Mouse (Mus musculus): Measurements from ENCODE around the gene Etv3.
"Not testable (repeated sequence)": the region's sequence is repeated elsewhere in the genome, so short reads cannot be mapped to it uniquely, and the experiment has no call there.

Gene Etv3

DNA sequence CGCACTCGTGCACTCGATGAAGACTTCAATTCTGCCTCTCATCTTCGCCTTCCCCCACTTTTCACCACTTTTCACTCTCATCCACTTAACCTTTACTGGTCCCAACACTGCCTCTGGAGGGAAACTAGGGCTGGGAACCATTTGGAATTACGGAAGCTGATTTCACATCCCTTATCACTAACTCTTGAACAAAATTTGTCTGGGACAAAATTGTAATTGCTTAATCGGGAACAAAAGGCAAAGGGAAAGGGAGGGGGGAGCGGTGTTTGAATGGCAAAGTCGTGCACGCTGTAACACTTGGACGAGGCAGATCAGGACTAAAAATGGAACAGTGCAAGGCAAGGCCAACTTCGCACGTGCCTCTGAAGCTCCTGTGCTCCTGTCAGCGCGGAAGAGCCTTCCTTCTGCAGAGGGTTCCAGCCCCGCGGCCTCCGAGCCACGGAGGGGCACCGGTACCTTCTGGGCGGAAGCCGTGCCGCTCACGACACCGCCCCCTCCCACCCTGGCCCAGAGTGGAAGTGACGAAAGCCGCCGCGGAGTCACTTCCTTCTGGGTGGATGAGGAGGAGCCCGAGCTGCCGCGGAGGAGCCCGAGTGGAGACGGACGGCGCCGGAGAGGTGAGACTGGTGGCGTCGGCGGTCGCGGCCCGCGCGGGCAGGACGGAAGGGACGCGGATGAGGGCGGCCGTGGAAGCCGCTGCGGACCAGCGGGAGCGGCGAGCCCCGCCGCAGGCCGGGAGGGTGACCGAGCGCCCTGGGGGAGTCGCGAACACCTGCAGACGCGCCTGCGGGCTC, at the start of gene Etv3:
TSS of gene Etv3 (plus strand) at position 365 of the 794 bp plus-strand sequence.
- peak; percentile 70 for DNase-seq (ENCODE audit: low read depth)

DNA sequence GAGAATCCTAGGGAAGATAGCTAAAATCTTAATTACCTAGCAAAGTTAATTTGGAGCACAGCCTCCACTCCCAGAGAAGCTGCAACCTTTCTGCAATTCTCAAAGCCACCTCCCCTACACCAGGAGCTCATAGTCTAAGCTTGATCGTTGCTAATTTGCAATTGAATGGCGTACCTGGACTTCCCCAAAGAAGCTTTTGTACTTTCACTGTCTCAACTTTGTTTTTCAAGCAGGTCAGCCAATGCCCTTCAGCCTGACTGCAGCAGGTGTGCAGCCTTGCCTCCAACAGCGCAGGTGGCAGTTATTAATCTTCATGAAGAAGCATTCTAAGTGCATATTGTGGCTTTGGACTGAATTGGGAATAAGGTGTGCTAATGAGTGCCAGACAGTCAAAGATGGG, 47.3 kb upstream of the Etv3 start:
- not testable (repeated sequence) for DNase-seq (ENCODE audit: low read depth)

DNA sequence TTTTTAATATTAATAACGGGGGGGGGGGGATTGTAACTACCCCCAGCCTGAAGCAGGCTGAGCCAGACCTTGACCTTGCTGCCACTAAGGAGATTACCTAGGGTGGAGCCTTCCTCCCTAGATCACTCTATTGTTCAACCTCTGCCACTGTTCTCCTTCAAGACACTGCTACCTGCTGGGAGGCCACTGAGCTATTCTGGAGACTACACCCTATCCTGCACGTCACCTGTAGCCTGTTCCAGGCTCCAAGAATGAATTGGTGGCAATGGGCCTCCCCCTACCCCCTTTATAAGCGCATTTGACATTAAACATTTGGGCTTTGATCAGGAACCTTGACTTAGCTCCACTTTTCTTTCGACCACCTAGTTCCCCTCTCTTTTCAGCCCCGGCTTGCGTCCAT, 46.6 kb upstream of the Etv3 start:
- not testable (repeated sequence) for DNase-seq (ENCODE audit: low read depth)

DNA sequence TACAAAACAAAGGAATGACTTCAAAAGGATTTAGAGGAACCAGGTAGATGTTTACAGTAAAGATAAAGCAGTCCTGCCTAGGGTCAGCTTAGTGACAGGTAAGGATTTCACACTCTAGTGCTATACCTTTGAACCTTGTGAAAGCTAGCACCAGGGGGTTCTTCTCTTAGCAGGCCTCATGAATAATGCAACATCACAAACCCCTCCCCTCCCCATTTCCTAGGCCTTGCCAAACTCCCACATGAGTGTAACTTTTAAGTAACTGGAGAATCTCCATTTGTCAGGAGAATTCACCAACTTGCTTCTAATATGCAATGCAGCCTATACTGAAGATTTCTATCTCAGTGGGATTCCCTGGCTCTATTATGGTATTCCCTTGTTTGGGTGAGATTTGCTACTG, 46.0 kb upstream of the Etv3 start:
- DNase-seq (ENCODE audit: low read depth): not testable (repeated sequence)

DNA sequence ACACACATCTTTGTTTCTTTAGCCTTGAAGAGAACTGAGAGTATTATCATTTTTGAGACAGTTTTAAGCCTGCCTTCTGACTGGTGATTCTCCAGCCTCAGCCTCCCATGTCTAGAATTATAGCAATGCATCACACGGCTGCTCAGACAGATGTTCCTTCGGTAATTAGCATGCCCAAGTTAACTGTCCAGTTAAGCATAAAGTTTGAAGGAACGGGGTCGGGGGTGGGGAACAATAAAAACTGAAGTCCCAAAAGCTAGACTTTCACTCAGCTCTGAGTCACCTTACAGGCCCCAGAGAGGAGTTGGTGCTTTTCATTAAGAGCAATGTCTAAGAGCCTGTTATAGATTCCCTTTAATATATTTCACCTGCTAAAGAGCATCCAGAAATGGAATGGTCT, 37.8 kb upstream of the Etv3 start:
- DNase-seq (ENCODE audit: low read depth): no peak

DNA sequence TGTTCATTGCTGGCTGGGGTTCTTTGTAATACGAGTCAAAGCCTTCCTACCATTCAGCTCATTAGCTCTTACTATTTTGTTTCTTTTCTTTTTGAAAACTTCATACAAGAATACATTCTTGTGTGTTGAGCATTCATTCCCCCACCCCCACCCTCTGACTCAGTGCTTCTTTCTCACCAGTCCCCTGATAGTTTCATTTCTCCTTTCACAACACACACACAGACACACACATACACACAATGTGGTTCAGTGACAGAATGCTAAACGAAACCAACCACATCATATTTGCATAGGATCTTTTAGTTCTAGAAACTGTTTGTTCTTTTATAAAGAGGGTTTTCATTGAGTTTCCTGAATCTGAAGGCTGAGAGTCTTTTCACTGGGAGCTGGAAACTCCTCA, 37.3 kb upstream of the Etv3 start:
- no peak for DNase-seq (ENCODE audit: low read depth)

DNA sequence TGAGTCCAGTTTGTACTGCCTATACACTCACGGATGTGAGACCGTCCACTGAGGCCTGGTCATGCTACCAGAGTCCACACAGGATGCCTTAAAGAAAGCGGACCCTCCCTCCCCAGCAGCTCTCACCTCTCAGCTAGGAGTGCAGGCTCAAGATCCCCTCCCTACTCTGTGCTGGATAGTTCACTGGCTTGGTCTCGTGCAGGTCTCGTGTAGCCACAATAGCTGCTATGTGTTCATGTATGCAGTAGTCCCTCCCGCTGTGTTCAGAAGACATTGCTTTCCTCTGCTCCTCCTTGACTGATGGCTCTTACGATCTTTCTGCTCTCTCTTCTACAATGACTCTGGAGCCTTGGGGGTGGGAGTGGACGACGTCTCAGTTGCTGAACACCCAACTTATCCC, 26.9 kb upstream of the Etv3 start:
- no peak for DNase-seq (ENCODE audit: low read depth)

DNA sequence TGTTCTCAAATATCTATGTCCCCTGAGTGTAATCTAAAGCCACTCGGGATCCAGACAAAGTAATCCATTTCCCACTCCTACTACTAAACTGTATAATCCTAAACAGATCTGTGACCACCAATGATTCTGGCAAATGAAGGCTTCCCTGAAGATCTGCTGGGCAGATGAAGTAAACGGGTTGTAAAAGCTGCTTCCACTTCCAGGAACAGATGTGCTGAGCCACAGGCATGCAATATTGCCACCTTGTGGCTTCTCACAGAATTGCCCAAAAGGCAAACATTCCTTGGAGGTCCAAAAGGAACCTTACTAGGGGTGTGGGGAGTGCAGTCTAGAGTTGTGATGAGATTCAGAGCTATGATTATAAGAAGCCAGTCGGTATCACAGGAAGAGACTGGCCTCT, 26.1 kb upstream of the Etv3 start:
- peak; percentile 41 for DNase-seq (ENCODE audit: low read depth)

DNA sequence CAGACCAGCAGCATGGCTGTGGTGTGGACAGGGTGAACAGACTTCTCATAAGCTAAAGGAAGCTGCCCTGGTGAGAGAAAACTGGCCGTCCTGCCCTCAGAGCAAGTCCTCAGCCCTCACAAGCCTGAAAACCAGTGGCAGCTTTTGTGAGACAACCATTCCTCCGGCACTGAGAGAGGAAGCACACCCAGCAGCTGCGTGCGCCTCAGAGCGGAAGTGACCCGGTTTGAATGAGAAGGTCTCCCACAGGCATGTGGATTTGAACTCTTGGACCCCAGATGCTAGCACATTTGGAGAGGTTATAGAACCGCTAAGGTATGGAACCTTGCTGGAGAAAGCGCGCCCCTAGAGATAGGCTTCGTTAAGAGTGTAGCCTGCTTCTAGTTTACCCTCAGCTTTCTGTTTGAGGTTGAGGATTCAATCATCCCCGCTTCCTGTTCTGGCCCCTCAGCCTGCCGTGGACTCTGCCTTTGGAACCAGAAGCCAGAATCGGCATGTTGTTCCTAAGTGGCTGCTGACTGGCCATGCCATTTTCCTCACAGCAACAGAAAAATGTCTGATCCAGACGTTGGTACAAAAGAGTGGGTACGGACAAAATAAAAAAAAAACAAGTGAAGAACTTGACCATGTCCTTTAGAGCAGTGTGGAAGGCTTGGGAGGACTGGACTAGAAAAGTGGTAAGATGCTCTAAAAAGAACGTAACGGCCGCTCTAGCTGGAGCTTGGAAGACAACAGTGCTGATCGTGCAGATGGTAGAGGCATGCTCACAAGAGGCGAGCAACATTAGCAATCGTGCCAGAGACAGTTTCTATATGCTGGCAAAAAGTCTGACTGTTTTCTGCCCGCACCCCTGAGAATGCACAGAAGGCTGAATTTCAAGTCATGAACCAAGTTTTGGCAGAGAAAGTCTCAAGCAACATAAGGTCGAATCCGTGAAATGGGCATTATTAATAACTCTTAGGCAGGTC, 24.8 kb upstream of the Etv3 start:
- no peak for DNase-seq (ENCODE audit: low read depth)

DNA sequence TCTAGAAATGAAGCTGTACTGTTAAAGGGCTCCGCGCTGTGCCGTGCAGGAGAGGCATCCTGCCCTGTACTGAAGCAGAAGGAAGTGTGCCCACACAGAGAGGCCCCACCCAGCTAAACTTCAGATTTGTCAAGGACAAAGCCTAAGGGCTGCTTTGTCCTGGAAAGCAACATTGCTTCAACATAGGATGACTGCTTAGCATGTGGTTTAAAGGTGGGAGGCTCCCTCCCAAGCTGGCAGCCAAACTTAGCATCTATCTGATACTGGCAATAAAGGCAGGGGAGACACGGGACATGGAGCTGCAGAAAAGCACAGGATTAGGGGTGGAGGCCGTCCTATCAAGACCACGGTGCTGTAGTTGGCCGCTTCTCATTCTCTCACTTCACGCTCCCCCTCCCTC, 24.1 kb upstream of the Etv3 start:
- DNase-seq (ENCODE audit: low read depth): no peak

DNA sequence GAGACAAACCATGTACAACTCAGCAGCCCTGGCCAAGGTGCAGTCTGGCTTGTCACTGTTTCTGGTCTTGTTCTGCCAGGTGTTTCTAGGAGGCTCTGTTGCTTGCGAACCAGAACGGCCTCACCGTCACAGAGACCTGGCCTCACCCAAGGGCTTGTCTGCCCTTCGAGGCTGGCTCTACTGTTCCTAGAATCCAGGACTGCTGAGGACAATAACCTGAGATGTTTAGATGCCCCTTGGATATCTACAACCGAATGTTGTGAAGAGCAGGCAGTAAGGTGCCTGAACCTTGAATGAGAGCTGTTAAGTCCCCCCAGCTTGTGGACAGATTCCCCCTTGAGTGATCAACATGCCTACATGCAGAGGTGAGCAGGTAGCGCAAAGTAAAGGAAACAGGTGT, 22.4 kb upstream of the Etv3 start:
- DNase-seq (ENCODE audit: low read depth): no peak

DNA sequence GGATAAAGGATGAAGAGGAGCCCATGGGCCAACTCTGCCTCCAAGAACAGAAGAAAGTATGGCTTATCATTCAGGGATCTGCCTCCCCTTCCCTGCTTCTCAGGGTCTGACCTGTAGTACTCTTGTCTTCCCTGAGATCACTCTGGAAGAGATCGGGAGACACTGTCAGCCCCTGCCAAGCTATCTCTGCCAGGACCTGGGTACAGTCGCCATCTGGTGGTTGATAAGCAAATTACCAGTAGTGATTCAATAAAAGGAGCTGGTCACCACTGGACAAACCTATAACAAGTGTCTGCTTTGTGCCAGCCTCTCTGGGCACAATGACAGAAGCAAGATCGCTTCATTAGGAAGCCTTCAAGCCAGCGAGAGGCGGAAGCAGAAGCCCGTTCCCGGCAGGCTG, 20.9 kb upstream of the Etv3 start:
- no peak for DNase-seq (ENCODE audit: low read depth)

DNA sequence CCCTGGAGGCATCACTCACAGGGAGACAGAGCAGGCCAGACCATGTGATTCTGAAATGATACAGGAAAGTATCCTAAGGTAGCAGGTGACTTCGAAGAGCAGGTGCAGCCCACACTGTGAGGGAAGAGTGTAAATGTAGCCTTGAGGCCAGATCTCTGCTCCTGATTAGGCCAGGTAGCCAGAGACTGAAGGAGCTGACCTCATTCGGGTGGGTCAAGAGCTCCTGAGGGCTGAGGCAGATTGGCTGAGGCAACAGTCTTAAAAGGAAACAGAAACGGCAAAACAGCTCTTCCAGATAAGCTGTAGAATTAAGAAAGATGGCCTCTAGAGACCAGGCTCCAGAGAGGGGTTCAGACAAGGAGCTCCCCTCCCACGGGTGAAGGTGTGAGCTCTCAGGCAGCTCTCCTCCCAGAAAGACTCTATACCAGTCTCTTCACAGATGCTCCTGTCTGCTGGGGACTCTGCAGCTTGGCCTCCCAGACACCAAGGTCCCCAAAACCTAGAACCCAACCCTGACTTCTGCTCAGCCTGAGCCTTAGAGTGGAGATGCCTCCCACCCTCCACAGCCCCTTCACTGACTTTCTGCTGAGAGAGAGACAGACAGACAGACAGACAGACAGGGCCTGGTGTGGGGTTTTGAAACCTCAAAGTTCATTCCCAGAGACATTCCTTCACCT, 20.3 kb upstream of the Etv3 start:
- no peak for DNase-seq (ENCODE audit: low read depth)

DNA sequence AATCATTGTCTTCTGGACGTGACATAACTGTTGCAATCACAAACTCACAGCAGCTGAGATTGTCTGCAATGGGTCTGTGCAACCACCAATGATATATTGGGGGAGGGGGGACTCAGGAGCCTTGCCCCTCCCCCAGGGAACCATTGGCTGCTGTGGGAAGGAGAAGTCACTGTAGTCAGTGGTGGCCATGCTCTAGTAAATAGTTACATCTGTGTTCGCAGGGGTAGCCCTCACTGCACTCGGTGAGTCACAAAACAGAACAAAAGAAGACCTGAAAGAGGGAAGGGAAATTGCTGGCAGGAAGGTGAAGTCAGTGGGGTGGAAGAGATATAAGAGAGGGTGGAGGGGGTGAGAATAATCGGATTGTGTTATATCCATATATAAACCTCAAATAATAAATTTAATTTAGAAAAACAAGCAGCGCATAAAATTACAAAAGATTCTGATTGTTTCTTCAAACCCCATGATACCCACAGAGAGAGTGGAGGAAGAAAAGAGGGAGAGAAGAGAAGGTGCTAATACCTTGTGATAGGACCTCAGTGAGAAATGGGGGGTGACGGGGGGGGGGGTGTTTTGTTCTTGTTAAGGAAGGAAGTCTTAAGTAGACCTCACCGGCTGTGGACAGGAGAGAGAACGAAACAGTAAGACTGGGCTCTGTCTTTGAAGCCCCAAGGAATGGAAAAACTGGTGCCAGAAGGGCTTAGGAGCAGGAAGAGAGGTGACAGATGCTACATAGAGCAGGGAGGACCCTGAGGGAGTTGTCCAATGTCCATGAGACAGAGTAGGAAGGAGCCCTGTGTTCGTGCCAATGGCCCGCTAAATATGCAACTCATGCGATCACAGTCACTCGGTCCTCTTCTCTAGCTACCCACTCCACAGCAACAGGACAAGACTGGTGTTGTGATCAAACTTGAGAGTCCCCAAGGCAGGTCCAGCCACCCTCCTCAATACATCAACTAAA, 18.5 kb upstream of the Etv3 start:
- no peak for DNase-seq (ENCODE audit: low read depth)

DNA sequence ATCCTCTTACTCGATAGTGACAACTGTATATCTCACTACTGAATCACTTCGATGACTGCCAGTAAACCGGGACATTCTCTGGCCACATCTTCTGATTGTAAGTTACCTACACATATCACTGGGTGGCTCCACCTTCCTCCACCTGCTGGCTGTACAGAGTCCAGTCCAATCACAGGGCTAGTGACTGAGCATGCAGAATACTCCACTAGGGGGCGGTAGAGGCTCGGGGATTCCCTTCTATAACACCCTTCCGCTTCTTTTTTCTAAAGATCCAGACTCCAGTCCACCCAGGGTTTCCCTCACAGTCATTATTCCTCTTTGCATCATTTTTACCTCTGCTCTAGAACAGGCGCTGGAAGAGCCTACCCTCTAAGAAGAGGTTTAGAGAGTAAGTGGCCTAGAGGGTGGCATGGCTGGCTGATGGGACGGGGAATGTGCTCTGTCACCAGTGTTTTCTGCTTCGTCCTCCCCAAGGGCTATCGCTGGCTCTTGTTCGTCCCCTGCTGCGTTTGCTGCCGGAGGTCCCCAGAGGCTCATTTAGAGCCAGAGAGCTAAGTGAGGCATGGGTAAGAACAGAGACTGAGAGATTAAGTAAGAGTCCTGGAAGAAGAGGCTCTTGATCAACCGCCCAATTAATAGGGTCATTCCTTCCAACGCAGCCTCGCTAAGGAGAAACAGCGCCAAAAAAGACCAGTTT, 16.9 kb upstream of the Etv3 start:
- no peak for DNase-seq (ENCODE audit: low read depth)

DNA sequence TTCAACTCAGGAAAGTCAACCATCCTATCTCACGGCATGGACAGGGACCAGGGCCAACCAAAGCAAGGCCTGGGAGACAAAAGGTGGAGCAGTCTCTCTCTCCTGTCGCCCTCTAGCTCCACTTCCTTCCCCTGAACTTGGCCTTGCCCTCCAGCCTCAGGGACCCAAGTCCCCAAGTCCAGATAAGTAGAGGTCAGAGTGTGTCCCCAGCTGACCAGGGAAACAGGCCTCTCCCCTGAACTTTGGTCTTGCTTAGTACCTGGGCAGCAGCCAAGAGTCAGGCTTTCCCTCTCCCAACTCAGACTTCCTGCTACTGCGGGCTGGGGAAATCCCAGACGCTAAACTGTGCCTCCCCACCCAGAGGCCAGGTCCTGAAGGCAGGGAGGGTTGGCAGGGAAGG, 16.1 kb upstream of the Etv3 start:
- DNase-seq (ENCODE audit: low read depth): no peak

DNA sequence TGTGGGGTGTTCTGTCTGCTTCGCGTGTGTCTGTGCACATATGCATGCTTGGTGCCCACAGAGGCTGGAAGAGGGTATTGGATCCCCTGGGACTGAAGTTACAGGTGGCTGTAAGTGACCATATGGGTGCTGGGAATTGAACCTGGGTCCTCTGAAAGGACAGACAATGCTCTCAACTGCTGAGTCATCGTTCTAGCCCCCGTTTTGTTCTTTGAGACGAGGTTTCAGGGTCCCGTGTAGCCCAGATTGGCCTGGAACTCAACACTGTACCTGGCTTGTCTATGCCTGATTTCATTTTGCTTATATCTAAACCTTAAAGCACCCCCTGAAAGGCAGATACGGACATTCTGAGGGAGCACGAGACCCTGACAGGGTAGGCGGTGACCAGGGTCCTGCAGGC, 14.4 kb upstream of the Etv3 start:
- DNase-seq (ENCODE audit: low read depth): no peak

DNA sequence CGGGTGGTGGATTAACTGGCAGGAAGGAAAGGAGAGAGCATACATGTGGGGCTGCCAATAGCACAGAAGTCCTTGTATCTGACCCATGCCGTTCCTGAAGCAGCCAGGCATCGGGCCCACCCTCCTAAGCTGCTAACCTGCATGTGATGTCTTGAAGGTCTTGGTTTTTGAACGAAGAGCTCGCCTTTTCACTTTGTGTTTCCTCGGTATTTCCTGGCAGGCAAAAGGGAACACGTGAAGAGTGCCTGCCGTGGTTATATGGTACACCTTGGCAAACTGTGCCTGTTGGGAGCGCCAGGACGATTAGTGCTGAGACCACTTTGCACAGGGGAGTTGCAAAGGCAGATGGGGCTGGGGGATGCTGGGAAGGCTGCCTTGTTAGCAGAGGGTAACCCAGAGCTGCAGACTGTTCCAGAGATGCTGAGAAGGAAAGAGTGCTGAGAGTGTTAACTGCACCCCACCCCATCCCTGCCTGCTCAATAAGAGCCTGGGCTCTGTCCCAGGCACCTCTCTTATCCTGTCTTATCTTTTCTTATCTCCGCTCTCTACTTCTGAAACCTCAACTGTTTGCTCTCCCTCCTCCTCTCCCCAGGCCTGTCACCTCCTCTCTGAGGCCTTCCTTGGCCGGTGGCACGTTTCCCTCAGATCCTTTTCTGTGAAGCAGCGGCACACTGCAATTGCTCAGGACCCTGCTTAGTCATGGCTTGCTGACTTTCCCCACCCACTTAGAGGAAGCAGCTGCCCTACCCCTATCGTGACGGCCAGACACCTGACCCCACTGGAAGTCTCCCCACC, 13.0 kb upstream of the Etv3 start:
- DNase-seq (ENCODE audit: low read depth): no peak

DNA sequence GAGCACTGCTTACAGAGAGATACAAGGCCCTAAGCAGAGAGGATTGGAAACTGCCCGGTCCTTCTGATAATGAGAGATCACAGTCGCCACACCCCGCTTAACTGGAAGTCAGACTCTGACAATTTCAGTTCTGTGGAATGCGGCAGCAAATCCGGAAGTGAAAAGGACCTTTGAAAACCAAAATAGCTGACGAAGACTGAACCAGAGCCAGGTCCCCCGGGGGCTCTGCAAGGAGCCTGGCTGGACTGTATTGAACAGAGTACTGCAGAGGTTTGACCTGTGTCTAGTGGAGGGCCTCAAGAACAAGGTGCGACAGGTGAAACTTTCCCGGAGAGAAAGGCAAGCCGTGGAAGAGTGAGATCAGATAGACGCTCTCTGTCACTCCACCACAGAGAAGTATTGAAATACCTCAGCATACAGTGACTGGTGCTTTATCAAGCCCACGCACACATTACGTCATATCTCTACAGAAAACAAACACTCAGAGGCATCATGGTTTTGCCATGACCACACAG, 9.6 kb upstream of the Etv3 start:
- DNase-seq (ENCODE audit: low read depth): no peak

DNA sequence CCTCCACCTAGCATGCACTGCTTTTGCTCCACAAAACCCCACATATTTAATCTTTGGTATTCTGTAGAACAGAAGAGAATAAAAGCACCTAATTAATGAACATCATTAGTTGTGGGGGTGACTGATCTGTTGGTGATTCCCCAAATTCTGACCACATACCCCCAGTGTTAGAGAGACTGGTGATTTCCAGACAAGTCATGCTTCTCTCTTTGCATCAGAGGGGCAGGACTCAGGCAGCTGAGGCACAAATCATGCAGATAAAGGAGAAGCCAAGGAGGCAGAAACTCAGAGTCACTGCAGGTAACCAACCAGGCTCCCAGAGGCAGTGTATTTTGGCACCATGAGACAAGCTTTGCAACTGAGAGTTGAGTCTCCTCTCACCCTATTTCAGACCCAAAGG, 6.8 kb upstream of the Etv3 start:
- no peak for DNase-seq (ENCODE audit: low read depth)
